Mouse (Mus musculus) lung, postnatal 10 days (tissue): ENCODE results near the gene Nefh.

Experiments used
- DNase-seq: peaks from one replicate; pipeline ENCODE4 v3.0.0; 2021

Nefh gene

DNA sequence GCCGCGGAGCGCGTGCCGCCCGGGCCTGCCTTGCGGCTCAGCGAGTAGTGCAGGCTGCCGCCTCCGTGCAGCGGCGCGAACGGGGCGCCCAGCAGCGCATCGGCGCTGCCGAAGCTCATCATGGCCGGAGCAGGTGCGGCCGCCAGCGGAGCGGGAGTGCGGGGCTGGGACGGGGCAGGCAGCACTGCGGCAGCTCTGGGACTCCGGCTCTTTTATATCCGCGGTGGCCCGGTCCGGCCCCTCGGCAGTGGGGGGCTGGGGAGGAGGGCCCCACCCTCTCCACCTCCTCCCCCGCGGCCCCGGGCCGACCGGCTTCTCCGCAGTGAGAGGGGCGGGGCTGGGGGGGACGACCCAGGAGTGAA is at the start of gene Nefh:
Nefh (minus strand) TSS at position 252 of the 362 bp plus-strand sequence.
- DNase-seq = no peak

DNA sequence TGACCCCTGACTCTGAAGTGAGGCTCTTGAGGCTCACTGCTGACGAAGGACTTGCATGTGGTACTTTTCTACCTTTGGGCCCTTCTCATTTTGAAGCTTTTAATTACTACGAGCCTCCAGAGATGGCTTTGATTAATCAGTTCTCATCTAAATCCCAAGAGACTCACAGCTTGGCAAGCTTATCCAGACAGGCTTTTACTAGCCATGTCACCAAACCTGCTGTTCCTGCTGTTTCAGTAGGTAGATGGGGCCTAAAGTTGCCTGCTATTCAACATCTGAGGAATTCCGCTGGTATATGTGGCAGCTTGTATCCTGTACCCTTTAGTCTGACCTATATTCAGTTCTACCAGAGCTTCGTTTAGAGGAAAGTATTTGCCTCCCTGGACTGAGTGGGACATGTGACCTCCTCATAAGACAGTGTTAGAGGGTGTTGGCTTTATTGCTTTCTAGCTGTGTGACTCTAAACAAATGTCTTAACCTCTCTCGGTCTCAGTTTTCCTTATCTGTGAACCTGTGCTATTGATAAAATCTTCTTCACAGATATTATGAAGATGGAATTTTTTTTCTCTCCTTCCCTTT is 48.8 kb upstream of the Nefh start:
- no peak for DNase-seq

- no peak for DNase-seq
Observed at GRCm38 (mm10) chr11:4995676-4996075, 47.8 kb upstream of the Nefh start.

DNA sequence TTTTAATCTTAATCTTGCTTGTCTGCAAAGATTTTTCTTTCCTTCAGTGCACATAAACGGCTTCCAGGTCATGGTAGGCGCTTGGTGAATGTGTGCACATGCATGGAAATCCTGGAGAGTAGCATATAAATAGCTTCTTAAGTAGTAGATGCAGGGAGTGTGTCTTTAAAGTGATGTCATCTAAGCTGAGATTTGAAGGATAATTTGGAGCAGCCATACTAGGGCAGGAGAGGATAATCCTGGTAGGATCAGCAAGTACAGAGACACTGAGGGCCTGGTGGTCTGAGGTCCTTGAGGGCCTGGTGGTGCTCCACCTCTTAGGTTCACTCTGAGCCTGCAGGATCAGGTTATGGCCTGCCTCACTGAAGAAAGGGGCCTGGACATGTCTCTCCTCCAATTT is 44.6 kb upstream of the Nefh start:
- no peak for DNase-seq

DNA sequence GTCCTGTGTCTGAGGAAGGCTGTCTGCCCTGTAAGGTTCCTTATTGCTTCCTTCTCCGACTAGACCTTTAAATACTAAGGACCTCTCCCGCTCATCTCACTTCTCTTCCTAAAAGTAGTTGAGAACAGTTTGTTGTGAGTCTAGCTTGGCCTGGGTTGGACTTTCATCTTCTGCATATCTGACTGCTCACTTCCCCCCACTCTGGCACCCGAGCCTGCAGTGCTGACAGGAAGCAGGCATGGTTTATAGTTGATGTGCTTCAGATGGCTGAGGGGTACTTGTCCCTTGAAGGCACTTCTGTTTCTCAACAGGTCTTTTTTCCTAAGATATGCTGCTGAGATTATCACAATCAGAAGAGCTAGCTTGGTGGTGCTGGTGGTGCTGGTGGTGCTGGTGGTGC is 41.3 kb upstream of the Nefh start:
- no peak for DNase-seq

- no peak for DNase-seq
Observed at GRCm38 (mm10) chr11:4987487-4987852, 39.6 kb upstream of the Nefh start.

DNA sequence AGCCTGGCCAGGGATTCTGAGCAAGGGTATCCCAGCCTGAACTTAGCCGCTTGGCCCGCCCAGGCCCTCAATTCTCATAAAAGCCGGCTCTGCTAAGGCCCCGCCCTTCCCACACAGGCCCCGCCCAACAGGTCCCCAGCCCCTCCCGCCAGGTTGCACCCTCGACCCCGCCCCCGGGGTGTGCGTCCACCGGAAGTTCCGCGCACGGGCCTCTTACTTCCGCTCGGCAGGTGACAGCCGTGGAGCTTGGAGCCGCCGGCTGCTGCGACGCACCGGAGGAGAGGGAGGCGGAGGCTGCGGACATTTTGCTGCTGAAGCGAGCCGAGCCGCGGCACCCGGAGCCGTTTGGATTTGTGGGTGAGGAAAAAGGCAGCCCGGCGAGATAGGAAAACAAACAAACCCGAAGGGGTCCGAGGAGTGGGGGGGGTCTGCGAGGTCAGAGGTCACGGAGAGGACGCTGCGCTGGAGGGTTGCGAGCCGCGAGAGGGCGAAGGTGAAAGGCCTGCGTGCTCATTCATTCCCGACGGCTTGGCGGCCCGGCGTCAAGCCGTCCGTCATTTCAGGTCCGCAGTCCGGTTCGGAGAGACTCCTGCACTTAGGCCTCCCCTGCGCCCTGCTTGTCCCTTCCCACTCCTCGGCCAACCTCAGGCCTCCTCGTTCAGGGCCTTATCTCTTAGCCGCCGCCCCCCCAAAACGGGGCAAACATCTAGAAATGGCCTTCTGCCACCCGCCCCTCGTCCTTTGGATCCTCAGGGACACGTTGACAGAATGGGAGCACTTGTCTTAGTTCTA is 39.0 kb upstream of the Nefh start, which contains the start of gene Ap1b1:
Ap1b1 (plus strand) TSS at position 130 of the 792 bp plus-strand sequence.
- DNase-seq = peak; percentile 93

DNA sequence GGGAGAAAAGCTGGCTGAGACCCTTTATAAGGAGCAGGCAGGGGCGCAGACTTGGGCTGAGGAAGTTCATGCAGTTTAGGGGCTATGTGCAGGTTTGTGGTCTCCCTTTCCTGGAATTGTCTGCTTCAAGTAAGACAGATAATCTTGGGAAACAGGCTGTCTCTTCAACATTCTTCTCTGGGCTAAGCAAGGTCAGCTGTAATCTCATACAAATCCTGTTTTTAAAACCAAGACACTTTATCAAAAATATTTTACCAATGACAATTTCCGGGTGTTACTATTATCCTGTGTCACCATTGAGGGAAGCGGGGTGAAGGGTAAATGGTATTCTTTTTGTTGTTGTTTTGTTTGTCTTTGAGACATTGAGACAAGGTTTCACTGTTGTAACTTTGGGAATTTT is 36.9 kb upstream of the Nefh start:
- DNase-seq = no peak

DNA sequence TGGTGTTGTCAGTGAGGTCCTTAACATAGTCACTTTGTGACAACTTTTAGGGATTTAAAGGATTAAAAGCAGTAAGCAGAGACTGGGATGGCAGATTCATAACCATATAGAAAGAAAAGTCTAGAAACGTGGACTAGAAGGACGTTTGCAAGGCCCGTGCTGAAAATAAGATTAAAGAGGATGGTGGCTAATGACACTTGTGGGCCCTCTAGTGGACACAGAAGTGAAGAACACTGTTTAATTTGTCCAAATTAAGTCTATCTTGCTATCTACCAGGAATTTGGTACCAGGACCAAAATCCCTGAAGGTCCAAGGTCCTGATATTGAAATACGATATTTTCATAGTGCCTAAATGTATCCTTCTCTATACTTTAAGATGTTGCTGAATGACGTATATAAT is 36.4 kb upstream of the Nefh start:
- DNase-seq = peak; percentile 57

DNA sequence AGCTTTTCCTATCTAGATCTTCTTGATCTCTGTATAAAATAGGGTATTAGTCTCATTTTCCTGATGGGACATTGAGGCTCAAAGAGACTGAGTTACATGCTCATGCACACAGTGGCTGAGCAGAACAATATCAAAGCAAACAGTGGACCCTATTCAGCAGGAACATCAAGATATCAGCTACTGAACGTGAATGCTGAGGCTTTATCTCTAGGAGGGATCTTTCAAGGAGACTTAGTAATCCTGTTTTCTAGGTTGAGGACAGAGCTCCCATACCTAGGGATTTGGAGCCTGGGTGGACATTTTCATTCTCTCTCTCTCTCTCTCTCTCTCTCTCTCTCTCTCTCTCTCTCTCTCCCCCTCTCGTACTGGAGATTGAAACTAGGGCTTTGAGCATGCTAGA is 35.7 kb upstream of the Nefh start:
- DNase-seq = no peak

GRCm38 (mm10) chr11:4983010-4983409 is 35.1 kb upstream of the Nefh start:
- no peak for DNase-seq

GRCm38 (mm10) chr11:4975623-4976022 is 27.8 kb upstream of the Nefh start:
- peak; percentile 82 for DNase-seq

- peak; percentile 47 for DNase-seq
Observed at GRCm38 (mm10) chr11:4974376-4975122, 26.7 kb upstream of the Nefh start.

DNA sequence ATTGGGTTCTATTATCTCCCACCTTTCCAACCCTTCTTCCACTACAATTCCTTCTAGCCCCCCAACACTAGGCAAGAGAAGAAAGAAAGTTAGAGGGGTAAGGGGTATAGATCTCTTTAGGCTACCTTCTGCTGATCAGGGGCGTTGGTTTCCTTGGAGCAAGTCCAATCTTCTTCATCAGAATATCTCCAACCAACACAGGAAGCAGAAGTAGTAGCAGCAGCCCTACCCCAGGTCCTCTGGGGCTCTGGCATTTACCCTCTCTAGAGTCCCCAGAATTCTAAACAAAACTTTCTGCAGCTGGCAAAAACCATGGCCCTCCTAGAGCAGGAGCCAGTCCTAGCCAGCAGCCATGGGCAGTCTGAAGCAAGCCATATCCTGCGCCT is 26.0 kb upstream of the Nefh start:
- no peak for DNase-seq

GRCm38 (mm10) chr11:4972967-4973870 is 25.4 kb upstream of the Nefh start:
- peak; percentile 77 for DNase-seq

- peak; percentile 30 for DNase-seq
Observed at GRCm38 (mm10) chr11:4968376-4968775, 20.5 kb upstream of the Nefh start.

GRCm38 (mm10) chr11:4967549-4967948 is 19.7 kb upstream of the Nefh start:
- no peak for DNase-seq

- no peak for DNase-seq
Observed at GRCm38 (mm10) chr11:4966888-4967287, 19.0 kb upstream of the Nefh start.

DNA sequence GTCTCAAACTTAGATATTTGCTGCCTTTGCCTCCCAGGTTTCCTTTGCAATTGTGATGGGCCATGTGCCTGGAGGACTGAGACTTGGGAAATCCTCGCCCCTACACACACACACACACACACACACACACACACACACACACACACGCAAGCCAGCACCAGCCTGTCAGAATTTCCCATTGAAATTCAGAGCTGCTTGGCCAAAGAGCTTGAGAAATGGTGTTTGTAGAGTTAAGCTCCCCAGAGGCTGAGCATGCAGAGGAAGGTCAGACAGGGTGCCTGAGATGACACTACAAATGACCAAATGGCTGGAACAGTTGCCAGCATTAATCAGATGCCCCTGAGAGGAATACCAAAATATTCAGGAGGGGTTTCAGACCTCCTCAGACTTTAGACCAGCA is 18.5 kb upstream of the Nefh start:
- DNase-seq = no peak

GRCm38 (mm10) chr11:4963099-4963808 is 15.4 kb upstream of the Nefh start:
- DNase-seq = no peak

- DNase-seq = peak; percentile 23
Observed at GRCm38 (mm10) chr11:4953918-4954317, 6.1 kb upstream of the Nefh start.

GRCm38 (mm10) chr11:4953401-4953800 is 5.5 kb upstream of the Nefh start:
- DNase-seq = no peak
